Mouse (Mus musculus) heart, adult 2 months (tissue): ENCODE measurements at regions not wholly inside any gene's neighbourhood (a gene's known extent, or its start where the extent isn't known, plus 50 kb on each side); places are given as distances from the start of the nearest gene placed in this dataset.

Experiments used
- CTCF ChIP-seq: fragments of 200-600 bp; IDR thresholded peaks from 2 replicates; pipeline ENCODE4 v1.8.1; 2022; ENCODE audit warnings: antibody characterized with exemption, mild to moderate bottlenecking, moderate library complexity
- POLR2A ChIP-seq: fragments of 200-500 bp; IDR thresholded peaks from 2 replicates; pipeline ENCODE4 v1.6.1; 2011; ENCODE audit warnings: mild to moderate bottlenecking, low read depth, low read length, control low read depth; ENCODE audit not compliant: insufficient read depth

DNA sequence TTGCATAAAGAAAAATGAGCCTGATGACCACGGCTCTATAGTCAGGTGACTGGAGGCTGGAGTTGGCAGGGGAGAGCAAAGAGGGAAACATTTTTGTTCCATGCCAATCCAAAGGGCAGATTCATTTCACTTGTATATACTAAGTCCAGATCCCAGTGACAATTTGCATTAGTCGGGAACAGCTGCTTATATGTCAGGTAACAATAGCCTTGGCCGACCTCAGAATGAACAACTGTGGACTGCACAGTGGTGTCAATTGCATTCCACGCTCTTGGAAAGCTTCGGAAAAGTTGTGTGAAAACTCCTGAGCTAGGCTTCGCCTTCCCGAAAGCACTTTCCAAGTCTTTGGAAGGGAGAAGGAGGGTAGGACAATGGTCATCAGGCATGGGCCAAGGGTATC lies 419.8 kb upstream of the Smarca2 start:
- no peak for TF ChIP-seq CTCF
- no peak for TF ChIP-seq POLR2A
